Mouse (Mus musculus) liver, postnatal 0 days (tissue): ENCODE results near the gene Nceh1.
"Not testable (repeated sequence)": the region's sequence is repeated elsewhere in the genome, so short reads cannot be mapped to it uniquely, and the experiment has no call there.

Experiments
- CTCF ChIP-seq: sonication (generic); IDR thresholded peaks from 2 replicates; pipeline ENCODE4 v1.5.1; 2016; ENCODE audit warnings: antibody characterized with exemption, low read depth
- EP300 ChIP-seq: IDR thresholded peaks from 2 replicates; pipeline ENCODE4 v1.6.1; 2016; ENCODE audit warnings: antibody characterized with exemption, low read depth, mild to moderate bottlenecking

DNA sequence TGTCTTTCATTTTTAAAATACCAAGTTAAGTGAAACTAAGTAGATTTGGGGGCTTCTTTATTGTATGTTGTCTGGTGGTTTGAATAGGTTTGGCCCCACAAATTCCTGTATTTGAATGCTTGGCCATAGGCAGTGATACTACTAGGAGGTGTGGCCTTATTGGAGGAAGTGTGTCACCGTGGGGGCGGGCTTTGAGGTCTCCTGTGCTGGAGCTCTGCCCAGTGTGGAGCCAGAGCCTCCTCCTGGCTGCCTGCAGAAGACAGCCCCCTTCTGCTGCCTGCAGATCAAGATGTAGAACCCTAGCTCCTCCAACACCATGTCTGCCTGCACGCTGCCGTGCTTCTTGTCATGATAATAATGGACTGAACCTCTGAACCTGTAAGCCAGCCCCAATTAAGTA lies 108.6 kb downstream of the Nceh1 start:
- TF ChIP-seq CTCF, EP300: not testable (repeated sequence)
